Mouse (Mus musculus): ENCODE data around the gene AU022751.
"Not testable (repeated sequence)": the region's sequence is repeated elsewhere in the genome, so short reads cannot be mapped to it uniquely, and the experiment has no call there.

The AU022751 gene

GRCm38 (mm10) chrX:6082954-6083680 is at the start of gene AU022751:
AU022751 (minus strand) TSS chrX:6083419.
- DNase-seq (ENCODE audit: low read depth, low spot score): no peak

- DNase-seq (ENCODE audit: low read depth, low spot score): no peak
Measured at GRCm38 (mm10) chrX:6091996-6092757, 9.0 kb upstream of the AU022751 start.

- DNase-seq (ENCODE audit: low read depth, low spot score): no peak
Measured at GRCm38 (mm10) chrX:6091547-6091946, 8.3 kb upstream of the AU022751 start.

- no peak for DNase-seq (ENCODE audit: low read depth, low spot score)
Measured at GRCm38 (mm10) chrX:6061563-6061962, 21.7 kb downstream of the AU022751 start.

- DNase-seq (ENCODE audit: low read depth, low spot score): not testable (repeated sequence)
Measured at GRCm38 (mm10) chrX:6047936-6048614, 35.1 kb downstream of the AU022751 start.

- DNase-seq (ENCODE audit: low read depth, low spot score): not testable (repeated sequence)
Measured at GRCm38 (mm10) chrX:6047066-6047935, 35.9 kb downstream of the AU022751 start, which contains the start of gene Nudt11. Nudt11 (plus strand) TSS chrX:6047453.
